Mouse (Mus musculus) bone marrow macrophage, adult 2 months (primary cell): ENCODE measurements at regions not wholly inside any gene's neighbourhood (a gene's known extent, or its start where the extent isn't known, plus 50 kb on each side); places are given as distances from the start of the nearest gene placed in this dataset.

Source experiments
- CTCF ChIP-seq: IDR thresholded peaks from 2 replicates; pipeline ENCODE4 v1.5.1; 2012; ENCODE audit warnings: low read depth, mild to moderate bottlenecking, low read length, moderate library complexity
- POLR2A ChIP-seq: IDR thresholded peaks from 2 replicates; pipeline ENCODE4 v1.6.1; 2012; ENCODE audit warnings: mild to moderate bottlenecking, low read depth, low read length, borderline replicate concordance

- TF ChIP-seq CTCF, result no peak
- no peak for TF ChIP-seq POLR2A
Observed at GRCm38 (mm10) chr8:115581940-115582517, 125.6 kb downstream of the Maf start.
